Mouse (Mus musculus) lung, adult 2 months (tissue): ENCODE data around the gene Ewsr1.

ENCODE experiments used
- CTCF ChIP-seq: fragments of 200-500 bp; IDR thresholded peaks from 2 replicates; pipeline ENCODE4 v1.5.1; 2011; ENCODE audit warnings: mild to moderate bottlenecking, low read length, control low read depth; ENCODE audit not compliant: insufficient read depth
- POLR2A ChIP-seq: fragments of 200-500 bp; IDR thresholded peaks from 2 replicates; pipeline ENCODE4 v1.6.1; 2011; ENCODE audit warnings: low read depth, mild to moderate bottlenecking, control low read depth, low read length, borderline replicate concordance; ENCODE audit errors: extremely low read depth

GRCm38 (mm10) chr11:5055945-5056938 lies 42.8 kb downstream of the Ewsr1 start:
- TF ChIP-seq CTCF (no peak), POLR2A (no peak)
